Mouse (Mus musculus): ENCODE results near the gene Reg4. TPM values are rescaled to one million over a fixed set of nuclear protein-coding genes. Genes with fewer than 3 reads are reported as not detected.

Reg4 gene
- total RNA-seq (2014; rRNA removed) (not detected in 2 replicates), polyA plus RNA-seq (2015; fragmentation: Nextera tagmentation; extraction: Ambion mirVana) (0.19 TPM in 1 of 2 replicates, not detected in the other)

GRCm38 (mm10) chr3:98221856-98222255 lies at the start of gene Reg4:
Gene Reg4, plus strand, starts transcription at chr3:98222156.
- WGBS: 84% methylated on average over 8 of the region's 8 CpGs
- ATAC-seq: no peak
- TF ChIP-seq CTCF (IDR thresholded peaks at IDR 0.05; ENCODE audit: low read depth): no peak

GRCm38 (mm10) chr3:98178340-98178739 lies 43.6 kb upstream of the Reg4 start:
- ATAC-seq (peak; percentile 77), DNase-seq (ENCODE audit: low spot score) (peak; percentile 76)
- Histone ChIP-seq H3K4me2 (ENCODE audit: low read depth, low read length) (no peak overlapping the region), H3K9me3 (ENCODE audit: low read length) (no peaks in the 10 kb centered on the region), H3K4me3 (ENCODE audit: low read length) (no peak overlapping the region), H3K27ac (peak overlapping the region; percentile 56; the same call in 1 of the 2 replicates), H3K9ac (replicated peaks; ENCODE audit: low read length) (no peak overlapping the region), H3K4me1 (ENCODE audit: insufficient read depth, low read length) (no peaks in the 10 kb centered on the region; the same call in 1 of the 2 replicates), H3K27me3 (ENCODE audit: insufficient read depth, low read length) (no peaks in the 10 kb centered on the region), H3K36me3 (ENCODE audit: insufficient read depth, low read length) (no peaks in the 10 kb centered on the region)
- WGBS: 36% methylated on average over 4 of the region's 4 CpGs
- TF ChIP-seq CTCF (IDR thresholded peaks at IDR 0.05; ENCODE audit: low read depth): no peak

More at GRCm38 (mm10) chr3:98221856-98222255, at the start of gene Reg4:
- no peak within 1 kb of the TSS for H3K27ac ChIP-seq
- H3K27me3 ChIP-seq (ENCODE audit: insufficient read depth, low read length): no peaks in the 10 kb centered on the region
- no peak within 1 kb of the TSS for H3K9ac ChIP-seq (replicated peaks; ENCODE audit: low read length)
- DNase-seq (ENCODE audit: low spot score): no peak
- H3K4me3 ChIP-seq (ENCODE audit: low read length): no peak within 1 kb of the TSS
- no peaks in the 10 kb centered on the region for H3K9me3 ChIP-seq (ENCODE audit: low read length)
- H3K36me3 ChIP-seq (ENCODE audit: insufficient read depth, low read length): no peaks in the 10 kb centered on the region
- no peak within 1 kb of the TSS for H3K4me2 ChIP-seq (ENCODE audit: low read depth, low read length)
- H3K4me1 ChIP-seq (ENCODE audit: insufficient read depth, low read length): no peaks in the 10 kb centered on the region

GRCm38 (mm10) chr3:98180805-98181204 lies 41.2 kb upstream of the Reg4 start:
- Histone ChIP-seq H3K9me3 (ENCODE audit: low read length) (no peaks in the 10 kb centered on the region), H3K4me1 (ENCODE audit: insufficient read depth, low read length) (no peaks in the 10 kb centered on the region; the same call in 1 of the 2 replicates), H3K27me3 (ENCODE audit: insufficient read depth, low read length) (no peaks in the 10 kb centered on the region), H3K4me3 (ENCODE audit: low read length) (no peak overlapping the region), H3K9ac (replicated peaks; ENCODE audit: low read length) (no peak overlapping the region), H3K27ac (no peak overlapping the region), H3K4me2 (ENCODE audit: low read depth, low read length) (no peak overlapping the region), H3K36me3 (ENCODE audit: insufficient read depth, low read length) (no peaks in the 10 kb centered on the region)
- ATAC-seq (peak; percentile 64; the same call in 1 of the 2 replicates), DNase-seq (ENCODE audit: low spot score) (peak; percentile 77)
- WGBS: 27% methylated on average over 7 of the region's 7 CpGs
- peak; percentile 75 for TF ChIP-seq CTCF (IDR thresholded peaks at IDR 0.05; ENCODE audit: low read depth)

GRCm38 (mm10) chr3:98185163-98185714 lies 36.7 kb upstream of the Reg4 start:
- Histone ChIP-seq H3K4me2 (ENCODE audit: low read depth, low read length) (no peak overlapping the region), H3K4me3 (ENCODE audit: low read length) (no peak overlapping the region), H3K4me1 (ENCODE audit: insufficient read depth, low read length) (no peaks in the 10 kb centered on the region), H3K9ac (replicated peaks; ENCODE audit: low read length) (no peak overlapping the region), H3K27ac (no peak overlapping the region), H3K36me3 (ENCODE audit: insufficient read depth, low read length) (no peaks in the 10 kb centered on the region), H3K27me3 (ENCODE audit: insufficient read depth, low read length) (no peaks in the 10 kb centered on the region), H3K9me3 (ENCODE audit: low read length) (no peaks in the 10 kb centered on the region)
- WGBS: 62% methylated on average over 10 of the region's 10 CpGs
- ATAC-seq: 0 out of 2 replicates have a peak, but pooled peaks have one; percentile 32
- TF ChIP-seq CTCF (IDR thresholded peaks at IDR 0.05; ENCODE audit: low read depth): no peak
- DNase-seq (ENCODE audit: low spot score): no peak

GRCm38 (mm10) chr3:98187777-98188176 lies 34.2 kb upstream of the Reg4 start:
- Histone ChIP-seq H3K4me1 (ENCODE audit: insufficient read depth, low read length) (no peaks in the 10 kb centered on the region), H3K9me3 (ENCODE audit: low read length) (no peaks in the 10 kb centered on the region), H3K27ac (no peak overlapping the region), H3K4me3 (ENCODE audit: low read length) (no peak overlapping the region), H3K27me3 (ENCODE audit: insufficient read depth, low read length) (no peaks in the 10 kb centered on the region), H3K36me3 (ENCODE audit: insufficient read depth, low read length) (no peaks in the 10 kb centered on the region), H3K4me2 (ENCODE audit: low read depth, low read length) (no peak overlapping the region), H3K9ac (replicated peaks; ENCODE audit: low read length) (no peak overlapping the region)
- no peak for ATAC-seq
- DNase-seq (ENCODE audit: low spot score): no peak
- no peak for TF ChIP-seq CTCF (IDR thresholded peaks at IDR 0.05; ENCODE audit: low read depth)
- 92% methylated on average over 3 of the region's 3 CpGs for WGBS

GRCm38 (mm10) chr3:98197711-98198532 lies 24.0 kb upstream of the Reg4 start:
- Histone ChIP-seq H3K27ac (peak overlapping the region; percentile 57; the same call in 1 of the 2 replicates), H3K4me2 (ENCODE audit: low read depth, low read length) (no peak overlapping the region), H3K4me1 (ENCODE audit: insufficient read depth, low read length) (peaks cover 11% of the 10 kb centered on the region; the same call in 1 of the 2 replicates), H3K9me3 (ENCODE audit: low read length) (no peaks in the 10 kb centered on the region), H3K4me3 (ENCODE audit: low read length) (no peak overlapping the region), H3K36me3 (ENCODE audit: insufficient read depth, low read length) (no peaks in the 10 kb centered on the region), H3K9ac (replicated peaks; ENCODE audit: low read length) (no peak overlapping the region), H3K27me3 (ENCODE audit: insufficient read depth, low read length) (no peaks in the 10 kb centered on the region)
- ATAC-seq: peak; percentile 92
- TF ChIP-seq CTCF (IDR thresholded peaks at IDR 0.05; ENCODE audit: low read depth): no peak
- DNase-seq (ENCODE audit: low spot score): peak; percentile 74
- 5% methylated on average over 9 of the region's 9 CpGs for WGBS
